Mouse (Mus musculus): Measurements from ENCODE around the gene Csf1. TPM values are rescaled to one million over a fixed set of nuclear protein-coding genes. Genes with fewer than 3 reads are reported as not detected.

The Csf1 gene
- polyA plus RNA-seq, 1 experiment from 2014 or later: 10.7 TPM

DNA sequence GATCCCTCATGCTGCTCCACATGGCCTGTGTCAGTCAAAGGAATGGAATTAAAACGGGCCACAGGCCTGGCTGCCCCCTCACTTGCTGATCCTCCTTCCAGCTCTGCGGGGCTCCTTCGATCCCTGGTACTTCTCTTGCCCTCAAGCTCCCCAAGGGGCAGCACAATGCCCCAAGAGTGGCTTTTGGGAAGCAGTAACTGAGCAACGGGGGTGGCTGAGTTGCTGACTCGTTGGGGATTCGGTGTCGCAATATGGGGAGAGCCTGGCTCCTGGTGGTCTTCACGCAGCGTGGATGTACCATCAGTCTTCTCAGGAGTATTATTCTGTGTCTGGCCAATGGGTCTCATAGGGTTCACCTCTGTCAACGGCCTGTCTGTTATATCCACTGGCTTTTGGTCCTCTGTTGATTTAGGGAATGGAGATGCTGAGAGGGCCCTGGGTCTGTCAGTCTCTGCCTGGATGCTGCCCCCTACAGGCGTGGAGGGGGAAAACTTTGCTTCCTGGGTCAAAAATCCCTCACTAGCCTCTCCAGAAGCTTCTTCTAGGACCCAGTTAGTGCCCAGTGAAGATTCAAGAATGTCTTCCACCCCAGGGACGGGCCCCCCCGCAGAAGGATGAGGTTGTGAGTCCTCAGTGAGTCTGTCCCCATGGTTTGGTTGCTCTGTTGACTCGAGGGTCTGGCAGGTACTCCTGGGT is 11.9 kb downstream of the Csf1 start:
- Histone ChIP-seq H3K4me3 (ENCODE audit: low read depth, low read length) (no peak overlapping the region), H3K4me2 (no peak overlapping the region), H3K9me3 (ENCODE audit: control insufficient read depth, low read length) (no peaks in the 10 kb centered on the region), H3K27me3 (replicated peaks; ENCODE audit: control insufficient read depth, insufficient read depth, low read length) (no peaks in the 10 kb centered on the region), H3K9ac (ENCODE audit: low read depth, low read length) (no peak overlapping the region), H3K4me1 (replicated peaks; ENCODE audit: control insufficient read depth, insufficient read depth, low read length) (peaks cover 8% of the 10 kb centered on the region), H3K36me3 (ENCODE audit: control insufficient read depth, insufficient read depth, low read length) (peaks cover 12% of the 10 kb centered on the region; the same call in 1 of the 2 replicates), H3K27ac (ENCODE audit: low read depth, low read length) (no peak overlapping the region)
- WGBS: 75% methylated on average over 14 of the region's 14 CpGs
- no peak for DNase-seq (ENCODE audit: low spot score)
- no peak for ATAC-seq (replicated peaks; ENCODE audit: low FRiP score)

DNA sequence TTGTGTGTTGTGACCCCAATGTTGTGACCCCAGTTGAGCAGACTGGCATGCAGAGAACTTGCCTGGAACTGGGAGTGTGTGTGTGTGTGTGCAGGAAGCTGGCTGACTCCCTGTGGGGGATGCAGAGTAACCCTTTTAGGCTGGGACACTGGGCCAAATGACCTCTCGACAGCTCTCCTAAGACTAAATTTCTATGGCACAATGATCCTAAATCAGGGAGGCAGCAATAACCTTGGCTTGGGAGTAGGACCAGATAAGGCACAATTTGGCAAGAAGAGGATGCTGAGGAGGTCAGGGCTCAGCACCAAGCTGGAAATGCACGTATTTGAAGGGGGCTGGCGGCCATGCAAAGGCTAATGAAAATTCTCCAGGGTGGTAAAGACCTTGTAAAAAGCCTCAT is 14.2 kb downstream of the Csf1 start:
- H3K9me3 ChIP-seq (ENCODE audit: control insufficient read depth, low read length): no peaks in the 10 kb centered on the region
- ATAC-seq (replicated peaks; ENCODE audit: low FRiP score) (no peak), DNase-seq (ENCODE audit: low spot score) (no peak)
- H3K36me3 ChIP-seq (ENCODE audit: control insufficient read depth, insufficient read depth, low read length): peaks cover 5% of the 10 kb centered on the region; the same call in 1 of the 2 replicates
- no peak overlapping the region for H3K9ac ChIP-seq (ENCODE audit: low read depth, low read length)
- H3K4me2 ChIP-seq: no peak overlapping the region
- H3K27ac ChIP-seq (ENCODE audit: low read depth, low read length): no peak overlapping the region
- WGBS: 80% methylated on average over 3 of the region's 3 CpGs
- no peak overlapping the region for H3K4me3 ChIP-seq (ENCODE audit: low read depth, low read length)
- no peaks in the 10 kb centered on the region for H3K27me3 ChIP-seq (replicated peaks; ENCODE audit: control insufficient read depth, insufficient read depth, low read length)
- H3K4me1 ChIP-seq (replicated peaks; ENCODE audit: control insufficient read depth, insufficient read depth, low read length): peaks cover 21% of the 10 kb centered on the region

DNA sequence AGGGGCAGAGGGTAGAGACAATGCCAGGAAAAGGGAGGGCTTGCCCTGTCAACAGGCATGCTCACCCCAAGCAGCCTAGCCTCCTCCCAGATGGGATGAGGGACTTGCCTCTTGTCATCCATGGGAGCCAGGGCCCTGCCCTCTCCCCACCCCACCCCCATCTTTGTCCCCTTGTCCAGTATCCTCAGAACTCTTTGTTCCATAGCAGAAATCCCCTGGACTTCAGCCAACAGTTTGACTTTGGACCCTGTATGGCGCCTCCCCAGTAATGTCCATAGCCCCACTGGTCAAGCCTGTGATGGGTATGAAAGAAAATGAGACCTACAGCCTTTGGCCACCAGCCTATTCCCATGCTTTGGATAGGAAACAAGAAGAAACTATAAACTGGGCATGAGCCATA is 16.6 kb downstream of the Csf1 start:
- Histone ChIP-seq H3K4me3 (ENCODE audit: low read depth, low read length) (no peak overlapping the region), H3K9me3 (ENCODE audit: control insufficient read depth, low read length) (no peaks in the 10 kb centered on the region), H3K36me3 (ENCODE audit: control insufficient read depth, insufficient read depth, low read length) (peaks cover 5% of the 10 kb centered on the region; the same call in 1 of the 2 replicates), H3K9ac (ENCODE audit: low read depth, low read length) (no peak overlapping the region), H3K27ac (ENCODE audit: low read depth, low read length) (no peak overlapping the region), H3K4me1 (replicated peaks; ENCODE audit: control insufficient read depth, insufficient read depth, low read length) (peaks cover 29% of the 10 kb centered on the region), H3K27me3 (replicated peaks; ENCODE audit: control insufficient read depth, insufficient read depth, low read length) (no peaks in the 10 kb centered on the region), H3K4me2 (no peak overlapping the region)
- 76% methylated on average over 1 of the region's 1 CpGs for WGBS
- ATAC-seq (replicated peaks; ENCODE audit: low FRiP score) (no peak), DNase-seq (ENCODE audit: low spot score) (no peak)

GRCm38 (mm10) chr3:107743107-107743506 is 17.2 kb downstream of the Csf1 start:
- Histone ChIP-seq H3K36me3 (ENCODE audit: control insufficient read depth, insufficient read depth, low read length) (peaks cover 5% of the 10 kb centered on the region; the same call in 1 of the 2 replicates), H3K4me2 (no peak overlapping the region), H3K9me3 (ENCODE audit: control insufficient read depth, low read length) (no peaks in the 10 kb centered on the region), H3K4me1 (replicated peaks; ENCODE audit: control insufficient read depth, insufficient read depth, low read length) (peaks cover 29% of the 10 kb centered on the region), H3K27me3 (replicated peaks; ENCODE audit: control insufficient read depth, insufficient read depth, low read length) (no peaks in the 10 kb centered on the region), H3K27ac (ENCODE audit: low read depth, low read length) (no peak overlapping the region), H3K4me3 (ENCODE audit: low read depth, low read length) (no peak overlapping the region), H3K9ac (ENCODE audit: low read depth, low read length) (no peak overlapping the region)
- ATAC-seq (replicated peaks; ENCODE audit: low FRiP score) (no peak), DNase-seq (ENCODE audit: low spot score) (no peak)
- WGBS: 9% methylated on average over 3 of the region's 3 CpGs

- no peak for DNase-seq (ENCODE audit: low spot score)
- no peak overlapping the region for H3K4me3 ChIP-seq (ENCODE audit: low read depth, low read length)
- WGBS: 81% methylated on average over 10 of the region's 10 CpGs
- H3K9ac ChIP-seq (ENCODE audit: low read depth, low read length): no peak overlapping the region
- no peak for ATAC-seq (replicated peaks; ENCODE audit: low FRiP score)
- no peaks in the 10 kb centered on the region for H3K27me3 ChIP-seq (replicated peaks; ENCODE audit: control insufficient read depth, insufficient read depth, low read length)
- no peak overlapping the region for H3K4me2 ChIP-seq
- peaks cover 29% of the 10 kb centered on the region for H3K4me1 ChIP-seq (replicated peaks; ENCODE audit: control insufficient read depth, insufficient read depth, low read length)
- no peaks in the 10 kb centered on the region for H3K9me3 ChIP-seq (ENCODE audit: control insufficient read depth, low read length)
- peaks cover 5% of the 10 kb centered on the region; the same call in 1 of the 2 replicates for H3K36me3 ChIP-seq (ENCODE audit: control insufficient read depth, insufficient read depth, low read length)
- H3K27ac ChIP-seq (ENCODE audit: low read depth, low read length): no peak overlapping the region
These were observed 18.1 kb downstream of the Csf1 start for GRCm38 (mm10) chr3:107742071-107742710.

DNA sequence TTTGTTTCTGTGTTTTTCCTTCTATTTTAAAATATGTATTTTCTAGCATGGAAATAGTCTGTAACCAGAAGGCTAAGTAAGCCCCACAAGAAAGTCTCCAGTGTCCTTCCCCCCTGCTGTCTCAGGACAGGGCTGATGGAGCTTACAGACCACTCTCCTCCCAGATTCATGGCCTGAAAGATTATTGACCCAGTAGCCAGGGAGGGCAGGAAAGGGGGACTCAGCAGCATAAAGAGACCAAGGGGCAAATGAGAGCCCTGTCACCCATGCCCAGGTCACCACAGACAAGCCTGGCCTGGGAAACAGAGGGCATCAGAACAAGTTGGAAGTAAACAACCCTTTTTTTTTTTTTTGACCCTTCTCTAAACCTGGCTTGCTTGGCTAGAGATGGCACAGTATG is 18.9 kb downstream of the Csf1 start:
- H3K9ac ChIP-seq (ENCODE audit: low read depth, low read length): no peak overlapping the region
- no peak for ATAC-seq (replicated peaks; ENCODE audit: low FRiP score)
- peaks cover 5% of the 10 kb centered on the region; the same call in 1 of the 2 replicates for H3K36me3 ChIP-seq (ENCODE audit: control insufficient read depth, insufficient read depth, low read length)
- H3K4me2 ChIP-seq: no peak overlapping the region
- no peaks in the 10 kb centered on the region for H3K9me3 ChIP-seq (ENCODE audit: control insufficient read depth, low read length)
- peak overlapping the region; percentile 78 for H3K27ac ChIP-seq (ENCODE audit: low read depth, low read length)
- H3K27me3 ChIP-seq (replicated peaks; ENCODE audit: control insufficient read depth, insufficient read depth, low read length): no peaks in the 10 kb centered on the region
- H3K4me1 ChIP-seq (replicated peaks; ENCODE audit: control insufficient read depth, insufficient read depth, low read length): peaks cover 29% of the 10 kb centered on the region
- H3K4me3 ChIP-seq (ENCODE audit: low read depth, low read length): no peak overlapping the region
- no peak for DNase-seq (ENCODE audit: low spot score)

DNA sequence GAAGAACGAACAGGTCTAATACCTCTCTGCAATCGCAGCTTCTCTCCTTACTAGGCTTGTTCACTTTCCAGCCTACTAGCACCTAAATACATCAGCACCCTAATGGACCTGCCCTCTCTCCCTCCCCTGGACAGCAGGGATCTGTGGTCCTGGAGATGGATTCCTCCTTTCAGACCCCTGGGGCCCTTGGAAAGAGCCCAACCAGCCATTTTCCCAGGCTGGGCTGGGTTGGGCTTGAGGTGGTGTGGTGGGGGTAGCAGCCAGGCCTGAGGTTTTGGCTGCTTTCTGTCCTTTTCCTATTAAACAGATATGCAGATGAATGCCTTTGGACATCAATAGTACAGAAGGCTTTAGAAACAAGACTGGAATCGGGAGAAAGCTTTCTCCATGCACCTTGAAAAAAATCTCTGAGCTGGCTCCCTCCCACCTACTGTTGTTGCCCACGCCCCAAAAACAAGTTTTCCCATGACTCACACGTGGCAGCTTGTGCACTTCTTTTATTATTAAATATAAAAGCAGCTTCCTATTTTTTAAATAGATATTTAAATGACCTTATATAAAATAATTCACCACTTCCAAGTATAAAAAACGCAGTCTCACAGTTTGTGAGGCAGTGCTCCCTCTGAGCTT is 19.6 kb downstream of the Csf1 start:
- Histone ChIP-seq H3K4me3 (ENCODE audit: low read depth, low read length) (no peak overlapping the region), H3K4me1 (replicated peaks; ENCODE audit: control insufficient read depth, insufficient read depth, low read length) (peaks cover 29% of the 10 kb centered on the region), H3K36me3 (ENCODE audit: control insufficient read depth, insufficient read depth, low read length) (peaks cover 2% of the 10 kb centered on the region; the same call in 1 of the 2 replicates), H3K27ac (ENCODE audit: low read depth, low read length) (peak overlapping the region; percentile 78), H3K9me3 (ENCODE audit: control insufficient read depth, low read length) (no peaks in the 10 kb centered on the region), H3K9ac (ENCODE audit: low read depth, low read length) (no peak overlapping the region), H3K27me3 (replicated peaks; ENCODE audit: control insufficient read depth, insufficient read depth, low read length) (no peaks in the 10 kb centered on the region), H3K4me2 (no peak overlapping the region)
- WGBS: 16% methylated on average over 6 of the region's 6 CpGs
- DNase-seq (ENCODE audit: low spot score): peak; percentile 60
- peak; percentile 69 for ATAC-seq (replicated peaks; ENCODE audit: low FRiP score)

DNA sequence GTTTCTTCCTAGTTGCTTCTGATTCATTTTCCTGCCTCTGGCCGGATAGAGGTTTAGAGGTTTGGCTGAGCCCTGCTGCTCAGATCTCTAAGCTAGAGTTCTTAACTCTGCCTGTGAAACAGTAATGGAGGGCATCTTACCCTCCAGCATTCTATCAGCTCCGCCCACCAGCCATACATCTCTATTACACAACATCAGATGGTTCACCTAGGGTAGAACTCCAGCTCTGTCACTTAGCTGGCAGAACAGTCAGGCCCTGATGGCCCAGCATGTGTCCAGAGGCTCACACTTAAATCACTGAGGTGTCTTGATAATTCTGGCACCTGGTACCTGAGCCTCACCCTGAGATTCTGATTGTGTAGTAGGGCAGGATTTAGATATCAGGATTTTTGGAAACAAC is 20.3 kb downstream of the Csf1 start:
- no peak for ATAC-seq (replicated peaks; ENCODE audit: low FRiP score)
- H3K4me1 ChIP-seq (replicated peaks; ENCODE audit: control insufficient read depth, insufficient read depth, low read length): peaks cover 29% of the 10 kb centered on the region
- no peak overlapping the region for H3K9ac ChIP-seq (ENCODE audit: low read depth, low read length)
- H3K9me3 ChIP-seq (ENCODE audit: control insufficient read depth, low read length): no peaks in the 10 kb centered on the region
- 70% methylated on average over 2 of the region's 2 CpGs for WGBS
- peak overlapping the region; percentile 57; the same call in 1 of the 2 replicates for H3K27ac ChIP-seq (ENCODE audit: low read depth, low read length)
- H3K4me3 ChIP-seq (ENCODE audit: low read depth, low read length): no peak overlapping the region
- H3K27me3 ChIP-seq (replicated peaks; ENCODE audit: control insufficient read depth, insufficient read depth, low read length): no peaks in the 10 kb centered on the region
- no peaks in the 10 kb centered on the region; the same call in 1 of the 2 replicates for H3K36me3 ChIP-seq (ENCODE audit: control insufficient read depth, insufficient read depth, low read length)
- no peak for DNase-seq (ENCODE audit: low spot score)
- H3K4me2 ChIP-seq: no peak overlapping the region
